Comparison of ENCODE assay signal across 8 mouse cellular contexts in the genomic region with DNA sequence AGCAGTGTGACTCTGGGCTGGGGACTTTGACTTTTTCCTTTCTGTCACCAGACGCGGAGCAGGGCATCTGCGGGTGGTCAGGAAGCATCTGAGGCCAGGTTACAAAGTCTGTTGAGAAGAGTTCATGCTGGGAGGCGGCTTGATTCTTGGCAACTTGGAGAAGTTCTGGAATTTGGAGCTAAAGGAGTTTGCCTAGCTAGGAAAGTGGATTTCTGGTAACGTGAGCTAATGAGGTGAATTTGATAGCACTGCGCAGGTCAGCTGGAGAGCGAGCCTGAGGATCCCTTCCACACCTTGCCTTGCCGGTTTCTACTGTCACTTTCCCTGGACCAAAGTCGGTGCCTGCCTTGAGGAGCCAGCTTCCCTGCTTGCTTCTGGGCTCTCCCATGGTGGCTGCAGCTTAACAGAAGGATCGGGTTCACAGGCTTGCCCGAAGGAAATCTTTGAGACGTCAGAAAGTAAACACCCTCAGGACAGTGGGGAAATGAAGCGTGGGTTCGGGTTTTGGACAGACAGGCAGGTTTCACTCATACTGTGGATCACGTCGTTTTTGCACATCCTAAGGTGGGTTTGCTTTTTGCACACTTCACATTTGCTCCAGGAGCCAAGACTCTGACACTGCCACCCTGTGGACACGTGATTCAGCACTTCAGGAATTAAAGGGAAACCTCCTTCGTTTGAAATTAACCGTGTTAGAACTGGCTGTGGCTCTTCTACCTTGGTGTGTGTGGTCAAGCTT. TPM values are rescaled to one million over a fixed set of nuclear protein-coding genes. Genes with fewer than 3 reads are reported as not detected.
DNase-seq lines count a peak whose midpoint lies in the region; ATAC-seq and TF ChIP-seq lines count a peak whose summit lies in the region.

No protein-coding gene starts in this region.

- peak overlapping the region; percentile 17; the same call in 1 of the 2 replicates for H3K9ac ChIP-seq in forebrain, embryonic 15.5 days (replicated peaks)
- peak overlapping the region; percentile 54 for H3K9ac ChIP-seq in intestine, embryonic 16.5 days (ENCODE audit: low read depth, low read length)
- peak overlapping the region; percentile 59 for H3K9ac ChIP-seq in liver, embryonic 14.5 days (replicated peaks)
- H3K9ac ChIP-seq in neural tube, embryonic 13.5 days, result peak overlapping the region; percentile 65

- peak overlapping the region; percentile 42 for H3K4me2 ChIP-seq in forebrain, embryonic 15.5 days (replicated peaks)
- H3K4me2 ChIP-seq in intestine, embryonic 16.5 days (ENCODE audit: low read depth, low read length), result peak overlapping the region; percentile 64
- peak overlapping the region; percentile 87 for H3K4me2 ChIP-seq in liver, embryonic 14.5 days (ENCODE audit: low read depth)
- H3K4me2 ChIP-seq in neural tube, embryonic 13.5 days, result peak overlapping the region; percentile 64

- DNase-seq in lung, adult 18-20 months, result peak; percentile 51 to 57
- no peak for DNase-seq in lung, postnatal 25 days (ENCODE audit: low spot score)
- DNase-seq in cerebellum, adult 11-12 months, result peak; percentile 65
- DNase-seq in liver, embryonic 14.5 days (ENCODE audit: low read depth in 3 of 3, low spot score in 3 of 3), result peak in 1 of 3 experiments; percentile 67
- no peak for DNase-seq in urinary bladder, adult 18-20 months (ENCODE audit: low spot score in 2 of 2)

- H3K27ac ChIP-seq in forebrain, embryonic 15.5 days (replicated peaks), result no peak overlapping the region
- H3K27ac ChIP-seq in intestine, embryonic 16.5 days (ENCODE audit: low read length), result peak overlapping the region; percentile 82
- peak overlapping the region; percentile 76 for H3K27ac ChIP-seq in liver, embryonic 14.5 days
- 0 out of 2 replicates have a peak overlapping the region, but pooled peaks have one; percentile 65 for H3K27ac ChIP-seq in neural tube, embryonic 13.5 days (replicated peaks)

- WGBS in forebrain, embryonic 15.5 days, result 9% methylated on average over 19 of the region's 19 CpGs
- 9% methylated on average over 19 of the region's 19 CpGs for WGBS in intestine, embryonic 16.5 days
- WGBS in liver, embryonic 14.5 days (ENCODE audit: insufficient replicate concordance), result 10% methylated on average over 19 of the region's 19 CpGs
- WGBS in neural tube, embryonic 13.5 days, result 9% methylated on average over 19 of the region's 19 CpGs

- H3K4me1 ChIP-seq in forebrain, embryonic 15.5 days, result peaks cover 30% of the 10 kb centered on the region
- H3K4me1 ChIP-seq in intestine, embryonic 16.5 days (ENCODE audit: control insufficient read depth, insufficient read depth, low read length), result peaks cover 44% of the 10 kb centered on the region
- peaks cover 35 to 46% of the 10 kb centered on the region in 2 experiments for H3K4me1 ChIP-seq in liver, embryonic 14.5 days (replicated peaks; ENCODE audit: control insufficient read depth in 2 of 2, insufficient read depth in 2 of 2, low read length in 1 of 2)
- peaks cover 40% of the 10 kb centered on the region for H3K4me1 ChIP-seq in neural tube, embryonic 13.5 days (replicated peaks)

- TF ChIP-seq CTCF in liver, embryonic 14.5 days (IDR thresholded peaks at IDR 0.05; ENCODE audit: low read depth), result peak; percentile 73

- no peaks in the 10 kb centered on the region for H3K27me3 ChIP-seq in forebrain, embryonic 15.5 days
- H3K27me3 ChIP-seq in intestine, embryonic 16.5 days (replicated peaks; ENCODE audit: control insufficient read depth, insufficient read depth, low read length), result no peaks in the 10 kb centered on the region
- no peaks in the 10 kb centered on the region for H3K27me3 ChIP-seq in liver, embryonic 14.5 days (ENCODE audit: control insufficient read depth, insufficient read depth, low read length)
- H3K27me3 ChIP-seq in neural tube, embryonic 13.5 days, result 0 out of 2 replicates have a peak, but pooled peaks cover 8% of the 10 kb centered on the region

- ATAC-seq in forebrain, embryonic 15.5 days (replicated peaks), result 0 out of 2 replicates have a peak, but pooled peaks have one; percentile 35
- ATAC-seq in intestine, embryonic 16.5 days, result peak; percentile 52
- ATAC-seq in liver, embryonic 14.5 days (ENCODE audit: insufficient read depth), result peak; percentile 61
- no peak for ATAC-seq in neural tube, embryonic 13.5 days (ENCODE audit: low read depth)

- peak overlapping the region; percentile 36 for H3K4me3 ChIP-seq in forebrain, embryonic 15.5 days
- H3K4me3 ChIP-seq in intestine, embryonic 16.5 days (ENCODE audit: low read length), result peak overlapping the region; percentile 42
- peak overlapping the region; percentile 58 to 65 for H3K4me3 ChIP-seq in liver, embryonic 14.5 days (ENCODE audit: insufficient read depth in 1 of 2, low read depth in 2 of 2, low read length in 2 of 2)
- peak overlapping the region; percentile 40 for H3K4me3 ChIP-seq in neural tube, embryonic 13.5 days

- TF ChIP-seq EP300 in liver, embryonic 14.5 days (IDR thresholded peaks at IDR 0.05; ENCODE audit: low read depth), result no peak

- H3K36me3 ChIP-seq in forebrain, embryonic 15.5 days, result no peaks in the 10 kb centered on the region
- H3K36me3 ChIP-seq in intestine, embryonic 16.5 days (ENCODE audit: control insufficient read depth, insufficient read depth, low read length), result no peaks in the 10 kb centered on the region
- peaks cover 4% of the 10 kb centered on the region for H3K36me3 ChIP-seq in liver, embryonic 14.5 days (replicated peaks; ENCODE audit: control insufficient read depth, insufficient read depth, low read depth)
- H3K36me3 ChIP-seq in neural tube, embryonic 13.5 days, result no peaks in the 10 kb centered on the region; the same call in 1 of the 2 replicates

- no peaks in the 10 kb centered on the region for H3K9me3 ChIP-seq in forebrain, embryonic 15.5 days
- no peaks in the 10 kb centered on the region for H3K9me3 ChIP-seq in intestine, embryonic 16.5 days (ENCODE audit: control insufficient read depth, low read length)
- no peaks in the 10 kb centered on the region for H3K9me3 ChIP-seq in liver, embryonic 14.5 days (ENCODE audit: control insufficient read depth, low read length)
- no peaks in the 10 kb centered on the region for H3K9me3 ChIP-seq in neural tube, embryonic 13.5 days

RNA-seq across cellular contexts. Expression of gene Wbp4, which starts 5.8 kb away (rescaled TPM):
- 43.4 and 46.8 TPM in 2 replicates for polyA plus RNA-seq in forebrain, embryonic 15.5 days (2015; fragmentation: Nextera tagmentation; extraction: Ambion mirVana)
- 26.9 and 31.3 TPM in 2 replicates for polyA plus RNA-seq in intestine, embryonic 16.5 days (2015; fragmentation: Nextera tagmentation; extraction: Ambion mirVana)
- 3.1 and 6.2 TPM in 2 replicates for polyA plus RNA-seq in liver, embryonic 14.5 days (2012; rRNA removed)
- polyA plus RNA-seq in liver, embryonic 14.5 days (2014; fragmentation: Nextera tagmentation; extraction: Ambion mirVana), result 14.2 and 16.8 TPM in 2 replicates
- 45.1 and 47.8 TPM in 2 replicates for polyA plus RNA-seq in neural tube, embryonic 13.5 days (2015; fragmentation: Nextera tagmentation; extraction: Ambion mirVana)

RNA-seq across cellular contexts. Expression of gene Elf1, which starts 6.2 kb away (rescaled TPM):
- 3.3 and 3.7 TPM in 2 replicates for polyA plus RNA-seq in forebrain, embryonic 15.5 days (2015; fragmentation: Nextera tagmentation; extraction: Ambion mirVana)
- polyA plus RNA-seq in intestine, embryonic 16.5 days (2015; fragmentation: Nextera tagmentation; extraction: Ambion mirVana), result 21.9 and 22.2 TPM in 2 replicates
- polyA plus RNA-seq in liver, embryonic 14.5 days (2012; rRNA removed), result 6.0 and 9.3 TPM in 2 replicates
- polyA plus RNA-seq in liver, embryonic 14.5 days (2014; fragmentation: Nextera tagmentation; extraction: Ambion mirVana), result 8.7 and 9.9 TPM in 2 replicates
- polyA plus RNA-seq in neural tube, embryonic 13.5 days (2015; fragmentation: Nextera tagmentation; extraction: Ambion mirVana), result 4.3 and 4.6 TPM in 2 replicates

RNA-seq across cellular contexts. Expression of gene Kbtbd6, which starts 35.5 kb away (rescaled TPM):
- polyA plus RNA-seq in forebrain, embryonic 15.5 days (2015; fragmentation: Nextera tagmentation; extraction: Ambion mirVana), result 3.0 and 4.0 TPM in 2 replicates
- polyA plus RNA-seq in intestine, embryonic 16.5 days (2015; fragmentation: Nextera tagmentation; extraction: Ambion mirVana), result 1.5 and 1.8 TPM in 2 replicates
- 1.7 and 2.1 TPM in 2 replicates for polyA plus RNA-seq in liver, embryonic 14.5 days (2012; rRNA removed)
- polyA plus RNA-seq in liver, embryonic 14.5 days (2014; fragmentation: Nextera tagmentation; extraction: Ambion mirVana), result 3.1 and 3.2 TPM in 2 replicates
- polyA plus RNA-seq in neural tube, embryonic 13.5 days (2015; fragmentation: Nextera tagmentation; extraction: Ambion mirVana), result 1.6 and 1.8 TPM in 2 replicates

Comparison
In these comparisons a context has a peak if more than half of its experiments do, and no peak if none do; other contexts are left out.
1. DNase-seq: peak in lung, adult 18-20 months (2 of 2) and cerebellum, adult 11-12 months (single experiment); none in lung, postnatal 25 days (single experiment) and urinary bladder, adult 18-20 months (0 of 2).
2. Peak in every context shown above with its lines, with median percentiles within 50 percentile points of each other: H3K4me2 ChIP-seq, H3K4me3 ChIP-seq and H3K9ac ChIP-seq.